Mouse (Mus musculus): ENCODE data around the gene Tmem218.

Tmem218 gene

GRCm38 (mm10) chr9:37232201-37233195 is 24.5 kb downstream of the Tmem218 start:
- no peak for DNase-seq

GRCm38 (mm10) chr9:37235951-37236737 is 28.1 kb downstream of the Tmem218 start:
- DNase-seq, result no peak

GRCm38 (mm10) chr9:37242764-37243163 is 34.7 kb downstream of the Tmem218 start:
- no peak for DNase-seq

GRCm38 (mm10) chr9:37244600-37244999 is 36.6 kb downstream of the Tmem218 start:
- no peak for DNase-seq

- no peak for DNase-seq
Observed at GRCm38 (mm10) chr9:37245404-37245803, 37.4 kb downstream of the Tmem218 start.

- no peak for DNase-seq
Observed at GRCm38 (mm10) chr9:37245810-37246209, 37.8 kb downstream of the Tmem218 start.

GRCm38 (mm10) chr9:37247429-37247828 is 39.4 kb downstream of the Tmem218 start:
- DNase-seq, result peak; percentile 52

GRCm38 (mm10) chr9:37248381-37248906 is 40.4 kb downstream of the Tmem218 start:
- DNase-seq, result no peak

- no peak for DNase-seq
Observed at GRCm38 (mm10) chr9:37249976-37250375, 42.0 kb downstream of the Tmem218 start.

- no peak for DNase-seq
Observed at GRCm38 (mm10) chr9:37250631-37251030, 42.6 kb downstream of the Tmem218 start.

GRCm38 (mm10) chr9:37254531-37255110 is 46.6 kb downstream of the Tmem218 start:
- no peak for DNase-seq

GRCm38 (mm10) chr9:37255149-37255888 is 47.3 kb downstream of the Tmem218 start, which contains the start of gene Slc37a2:
Gene Slc37a2 (minus strand): TSS chr9:37255738.
- DNase-seq, result peak; percentile 76

GRCm38 (mm10) chr9:37255889-37256225 is 47.8 kb downstream of the Tmem218 start:
- DNase-seq, result peak; percentile 72

- DNase-seq, result no peak
Observed at GRCm38 (mm10) chr9:37266622-37267021, 58.6 kb downstream of the Tmem218 start.

All from right cerebral cortex, postnatal 14 days (tissue).